Mouse (Mus musculus) embryonic facial prominence, embryonic 13.5 days (tissue): ENCODE results near the gene Nomo1. TPM values are rescaled to one million over a fixed set of nuclear protein-coding genes. Genes with fewer than 3 reads are reported as not detected.

ENCODE experiments used
- ATAC-seq: fragments of 200-750 bp; cut with Nextera tagmentation; 2 replicates; pipeline ENCODE4 v1.8.0; 2017; ENCODE audit warnings: low read depth; ENCODE audit not compliant: insufficient number of reproducible peaks, insufficient read depth, low FRiP score, low TSS enrichment
- H3K27ac ChIP-seq: fragments of 300-500 bp; sonication (generic); 2 replicates; pipeline ENCODE4 v1.5.1; 2015; ENCODE audit warnings: moderate library complexity, mild to moderate bottlenecking, inconsistent platforms
- H3K27me3 ChIP-seq: fragments of 300-500 bp; sonication (generic); 2 replicates; pipeline ENCODE4 v1.6.1; 2015; ENCODE audit warnings: mild to moderate bottlenecking, inconsistent platforms
- H3K36me3 ChIP-seq: fragments of 300-500 bp; sonication (generic); 2 replicates; pipeline ENCODE4 v1.6.1; 2015; ENCODE audit warnings: mild to moderate bottlenecking, inconsistent platforms
- H3K4me1 ChIP-seq: fragments of 300-500 bp; sonication (generic); 2 replicates; pipeline ENCODE4 v1.6.1; 2015; ENCODE audit warnings: inconsistent platforms
- H3K4me2 ChIP-seq: fragments of 300-500 bp; sonication (generic); 2 replicates; pipeline ENCODE4 v1.6.1; 2015; ENCODE audit warnings: moderate library complexity, mild to moderate bottlenecking, inconsistent platforms
- H3K4me3 ChIP-seq: fragments of 300-500 bp; sonication (generic); 2 replicates; pipeline ENCODE4 v1.5.1; 2015; ENCODE audit warnings: mild to moderate bottlenecking, inconsistent platforms
- H3K9ac ChIP-seq: fragments of 300-500 bp; sonication (generic); 2 replicates; pipeline ENCODE4 v1.6.1; 2015; ENCODE audit warnings: mild to moderate bottlenecking, inconsistent platforms
- H3K9me3 ChIP-seq: fragments of 300-500 bp; sonication (generic); 2 replicates; pipeline ENCODE4 v1.6.1; 2016; ENCODE audit warnings: inconsistent platforms
- WGBS: fragments of 180-500 bp; shearing (Covaris S2); methylation state at CpG from one replicate; pipeline ENCODE4 v1.1.7; 2015; ENCODE audit warnings: mixed read lengths; 5-methylcytosine and 5-hydroxymethylcytosine counted together
- polyA plus RNA-seq: library from polyadenylated mRNA; unstranded; fragments of >200 nt; fragmentation: Nextera tagmentation; extraction: Ambion mirVana; gene quantifications from 2 replicates; pipeline ENCODE4 v1.2.1, GENCODE M21; 2015

The Nomo1 gene
- polyA plus RNA-seq, 1 experiment from 2014 or later = 28.4 TPM

DNA sequence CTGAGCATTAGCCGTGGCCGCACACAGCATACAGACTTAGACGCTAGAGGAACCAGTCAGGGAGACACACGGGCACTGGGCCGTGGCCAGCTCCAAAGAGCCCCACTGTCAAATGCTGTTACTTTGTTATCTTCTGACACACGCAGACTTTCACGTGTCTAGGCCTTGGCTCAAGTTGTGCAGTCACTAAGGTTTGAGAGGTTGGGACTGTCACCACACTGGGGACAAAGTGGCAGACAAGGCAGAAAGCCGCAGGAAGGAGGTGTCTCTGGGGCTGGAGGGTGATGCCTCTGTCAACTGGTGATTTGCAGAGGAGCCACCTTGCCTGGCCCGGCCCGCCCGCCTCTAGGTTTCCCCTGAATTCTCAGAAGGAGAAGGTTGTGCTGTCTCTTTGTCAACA lies 91.8 kb downstream of the Nomo1 start:
- Histone ChIP-seq H3K4me3 (no peak overlapping the region), H3K36me3 (no peaks in the 10 kb centered on the region), H3K27ac (no peak overlapping the region), H3K27me3 (no peaks in the 10 kb centered on the region), H3K4me1 (no peaks in the 10 kb centered on the region), H3K9ac (no peak overlapping the region), H3K4me2 (no peak overlapping the region), H3K9me3 (no peaks in the 10 kb centered on the region)
- WGBS = 86% methylated on average over 11 of the region's 11 CpGs
- no peak for ATAC-seq

DNA sequence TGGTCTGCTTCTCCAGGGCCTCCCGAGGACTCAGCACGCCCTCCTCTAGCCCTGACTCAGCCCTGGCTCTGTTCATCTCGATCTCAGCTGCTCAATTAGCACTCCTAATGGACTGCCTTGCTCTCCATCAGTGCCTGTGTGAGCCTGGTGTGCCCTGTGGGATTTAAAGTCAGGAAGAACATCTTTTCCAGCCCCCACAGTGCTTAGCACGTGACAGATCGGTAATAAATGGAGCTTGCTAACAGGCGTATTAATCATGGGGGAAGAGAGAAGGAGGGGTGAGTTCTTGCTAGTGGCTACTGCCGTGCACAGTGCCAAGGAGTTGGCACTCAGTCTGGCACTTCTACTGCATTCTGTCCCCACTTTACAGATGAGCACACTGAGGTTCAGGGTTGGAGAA lies 94.7 kb downstream of the Nomo1 start:
- Histone ChIP-seq H3K27ac (no peak overlapping the region), H3K36me3 (no peaks in the 10 kb centered on the region), H3K4me1 (peaks cover 8% of the 10 kb centered on the region; the same call in 1 of the 2 replicates), H3K4me2 (no peak overlapping the region), H3K9ac (no peak overlapping the region), H3K9me3 (no peaks in the 10 kb centered on the region), H3K27me3 (no peaks in the 10 kb centered on the region), H3K4me3 (no peak overlapping the region)
- 54% methylated on average over 7 of the region's 7 CpGs for WGBS
- ATAC-seq = no peak

DNA sequence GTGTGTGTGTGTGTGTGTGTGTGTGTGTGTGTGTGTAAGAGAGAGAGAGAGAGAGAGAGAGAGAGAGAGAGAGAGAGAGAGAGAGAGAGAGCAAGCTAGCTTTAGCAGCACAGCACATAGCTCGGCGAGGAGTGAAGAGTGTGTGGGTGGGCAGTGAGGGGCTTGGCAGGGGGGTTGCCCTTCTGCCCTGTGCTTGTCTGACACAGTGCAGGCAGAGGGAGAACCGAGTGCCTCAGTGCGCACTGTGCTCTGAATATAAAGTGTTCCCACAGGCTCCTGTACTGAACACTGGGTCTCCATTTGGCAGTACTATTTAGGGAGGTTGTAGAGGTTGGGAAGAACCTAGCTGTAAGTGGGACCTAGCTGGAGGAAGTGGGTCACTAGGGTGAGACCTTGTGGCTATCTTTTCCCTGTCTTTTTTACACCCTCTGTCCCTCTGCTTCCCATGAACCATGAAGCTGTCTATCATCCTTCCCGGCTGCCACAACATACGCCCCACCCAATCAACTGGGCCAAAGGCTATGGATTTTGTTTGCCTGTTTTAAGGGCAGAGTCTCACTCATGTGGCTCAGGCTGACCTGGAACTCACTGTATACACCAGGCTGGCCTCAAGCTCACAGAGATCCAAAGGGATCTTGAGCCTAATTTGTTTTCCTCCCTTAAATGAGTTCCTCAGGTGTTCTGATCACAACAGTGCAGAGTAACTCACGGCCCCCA lies 96.1 kb downstream of the Nomo1 start:
- Histone ChIP-seq H3K27ac (no peak overlapping the region), H3K27me3 (0 out of 2 replicates have a peak, but pooled peaks cover 3% of the 10 kb centered on the region), H3K36me3 (no peaks in the 10 kb centered on the region), H3K4me1 (peaks cover 16% of the 10 kb centered on the region), H3K4me3 (no peak overlapping the region), H3K4me2 (no peak overlapping the region), H3K9ac (no peak overlapping the region), H3K9me3 (no peaks in the 10 kb centered on the region)
- ATAC-seq = no peak
- 44% methylated on average over 7 of the region's 7 CpGs for WGBS

DNA sequence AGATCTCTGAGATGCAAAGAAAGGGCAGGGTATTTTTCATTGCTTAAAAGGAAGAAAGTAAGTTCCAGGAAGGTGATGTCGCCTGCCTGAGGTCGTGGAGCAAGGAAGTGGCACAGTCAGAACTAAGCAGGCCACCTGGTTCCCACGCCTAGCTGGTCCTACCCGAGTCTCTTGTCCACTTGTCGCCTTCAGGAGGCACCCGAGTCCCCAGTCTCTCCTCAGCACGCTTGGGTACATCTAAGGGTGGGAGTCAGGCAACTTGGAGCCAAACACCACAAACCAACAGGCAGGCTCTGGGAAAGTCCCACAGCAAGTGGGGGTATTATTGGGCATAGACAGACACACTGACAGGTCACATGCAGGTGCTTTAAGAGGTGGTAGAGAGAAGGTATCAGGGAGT lies 97.2 kb downstream of the Nomo1 start:
- H3K9ac ChIP-seq = no peak overlapping the region
- H3K27me3 ChIP-seq = 0 out of 2 replicates have a peak, but pooled peaks cover 3% of the 10 kb centered on the region
- no peaks in the 10 kb centered on the region for H3K9me3 ChIP-seq
- H3K27ac ChIP-seq = no peak overlapping the region
- no peak overlapping the region for H3K4me2 ChIP-seq
- no peak overlapping the region for H3K4me3 ChIP-seq
- ATAC-seq = no peak
- 69% methylated on average over 7 of the region's 7 CpGs for WGBS
- peaks cover 16% of the 10 kb centered on the region for H3K4me1 ChIP-seq
- H3K36me3 ChIP-seq = no peaks in the 10 kb centered on the region

DNA sequence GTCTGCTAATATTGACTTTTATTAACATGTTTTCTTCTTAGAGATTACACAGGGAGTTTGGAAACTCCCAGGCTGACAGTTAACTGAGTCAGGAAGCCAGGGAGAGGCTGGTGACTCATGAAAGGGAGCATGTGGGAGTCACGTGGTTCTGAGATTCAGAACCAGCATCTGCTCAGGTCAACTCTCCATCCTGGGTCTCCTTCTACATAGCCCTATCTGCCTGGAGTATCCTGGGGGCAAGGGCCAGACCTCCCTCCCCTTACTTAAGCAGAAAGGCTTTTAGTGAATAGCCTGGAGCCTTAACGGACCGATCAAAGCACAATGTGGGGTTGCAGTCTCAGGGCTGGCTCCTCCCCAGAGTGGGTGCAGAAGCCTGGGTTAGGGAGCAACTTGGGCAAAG lies 97.8 kb downstream of the Nomo1 start:
- Histone ChIP-seq H3K4me3 (no peak overlapping the region), H3K9ac (no peak overlapping the region), H3K4me2 (no peak overlapping the region), H3K9me3 (no peaks in the 10 kb centered on the region), H3K36me3 (no peaks in the 10 kb centered on the region), H3K4me1 (peaks cover 16% of the 10 kb centered on the region), H3K27me3 (0 out of 2 replicates have a peak, but pooled peaks cover 3% of the 10 kb centered on the region), H3K27ac (no peak overlapping the region)
- 13% methylated on average over 3 of the region's 3 CpGs for WGBS
- no peak for ATAC-seq

DNA sequence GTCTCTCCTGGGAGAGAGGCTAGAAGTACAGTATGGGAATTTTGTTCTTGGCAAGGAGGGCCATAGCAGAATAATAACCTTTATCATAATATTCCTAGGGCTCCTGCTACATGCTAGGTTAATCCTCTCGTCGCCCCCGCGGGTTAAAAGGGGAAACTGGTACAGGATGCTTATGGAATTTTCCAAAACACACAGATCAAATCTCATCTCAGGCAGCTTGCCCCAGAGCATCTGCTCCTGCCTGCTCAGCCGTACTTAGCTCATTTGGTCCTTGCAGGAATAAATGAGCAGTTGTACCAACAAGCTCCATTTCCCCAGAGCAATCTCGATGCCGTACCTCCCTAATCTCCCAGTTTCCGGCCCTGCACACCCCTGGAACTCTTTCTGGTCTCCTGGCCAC lies 98.3 kb downstream of the Nomo1 start:
- H3K4me2 ChIP-seq = no peak overlapping the region
- H3K27ac ChIP-seq = no peak overlapping the region
- ATAC-seq = no peak
- no peak overlapping the region for H3K9ac ChIP-seq
- H3K36me3 ChIP-seq = no peaks in the 10 kb centered on the region
- H3K9me3 ChIP-seq = no peaks in the 10 kb centered on the region
- peaks cover 16% of the 10 kb centered on the region for H3K4me1 ChIP-seq
- H3K4me3 ChIP-seq = no peak overlapping the region
- 0 out of 2 replicates have a peak, but pooled peaks cover 3% of the 10 kb centered on the region for H3K27me3 ChIP-seq
- WGBS = 49% methylated on average over 8 of the region's 8 CpGs

DNA sequence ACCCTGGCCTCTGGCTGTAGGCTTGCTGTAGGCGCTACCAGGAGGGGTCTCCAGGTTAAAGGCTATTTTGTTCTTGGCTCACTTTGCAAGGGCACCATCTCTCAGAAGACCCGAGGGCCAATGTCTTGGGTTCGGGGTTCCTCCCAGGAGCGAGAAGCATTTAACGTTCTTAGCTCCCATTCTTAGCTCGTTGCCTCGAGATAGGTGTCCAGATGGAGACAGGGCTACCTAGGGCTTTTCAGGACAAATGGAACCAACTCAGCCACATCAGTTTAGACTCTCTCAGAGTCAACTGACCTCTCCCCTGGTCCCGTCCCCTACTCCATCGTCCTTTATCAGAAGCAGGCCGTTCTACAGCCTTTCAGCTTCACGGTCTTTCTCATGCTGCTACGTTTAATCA lies 98.7 kb downstream of the Nomo1 start:
- Histone ChIP-seq H3K4me2 (no peak overlapping the region), H3K9me3 (no peaks in the 10 kb centered on the region), H3K4me3 (no peak overlapping the region), H3K27ac (no peak overlapping the region), H3K4me1 (peaks cover 16% of the 10 kb centered on the region), H3K27me3 (0 out of 2 replicates have a peak, but pooled peaks cover 3% of the 10 kb centered on the region), H3K9ac (no peak overlapping the region), H3K36me3 (no peaks in the 10 kb centered on the region)
- WGBS = 86% methylated on average over 12 of the region's 12 CpGs
- no peak for ATAC-seq

Other genes with a start within 250 kb of the Nomo1 start
- 4.1 and 4.2 TPM in 2 replicates for gene Lmtk3, start 250.0 kb upstream of the Nomo1 start, polyA plus RNA-seq
- gene Sult2b1, start 249.0 kb upstream of the Nomo1 start, polyA plus RNA-seq = 7.7 and 8.4 TPM in 2 replicates
- 133 and 138 TPM in 2 replicates for gene Cyth2, start 219.1 kb upstream of the Nomo1 start, polyA plus RNA-seq
- gene Kcnj14, start 208.9 kb upstream of the Nomo1 start, polyA plus RNA-seq = 2.2 TPM in 2 replicates
- gene Grwd1, start 202.8 kb upstream of the Nomo1 start, polyA plus RNA-seq = 62.7 and 74.0 TPM in 2 replicates
- gene Kdelr1, start 160.9 kb upstream of the Nomo1 start, polyA plus RNA-seq = 62.6 and 74.4 TPM in 2 replicates
- gene Grin2d, start 155.3 kb upstream of the Nomo1 start, polyA plus RNA-seq = 0.56 and 0.72 TPM in 2 replicates
- gene Syngr4, start 137.0 kb upstream of the Nomo1 start, polyA plus RNA-seq = 0.41 TPM in 1 of 2 replicates, not detected in the other
- gene Tmem143, start 136.8 kb upstream of the Nomo1 start, polyA plus RNA-seq = 7.1 and 7.2 TPM in 2 replicates
- 199 and 213 TPM in 2 replicates for gene Emp3, start 112.3 kb upstream of the Nomo1 start, polyA plus RNA-seq
- 2.4 and 3.2 TPM in 2 replicates for gene Ccdc114, start 109.6 kb upstream of the Nomo1 start, polyA plus RNA-seq
- 0.25 TPM in 2 replicates for gene Abcc6, start 3.4 kb upstream of the Nomo1 start, polyA plus RNA-seq
- gene Kcnj11, start 67.1 kb downstream of the Nomo1 start, polyA plus RNA-seq = 0.27 TPM in 1 of 2 replicates, not detected in the other
- gene Abcc8, start 146.3 kb downstream of the Nomo1 start, polyA plus RNA-seq = 1.3 and 1.8 TPM in 2 replicates
- 1.4 and 1.8 TPM in 2 replicates for gene Ush1c, start 204.8 kb downstream of the Nomo1 start, polyA plus RNA-seq
- gene Otog, start 207.3 kb downstream of the Nomo1 start, polyA plus RNA-seq = 0.08 and 0.14 TPM in 2 replicates